Mouse (Mus musculus) liver, embryonic 14.5 days (tissue): ENCODE data around the gene Mpl.

ENCODE experiments used
- CTCF ChIP-seq: IDR thresholded peaks from 2 replicates; pipeline ENCODE4 v1.5.1; 2016; ENCODE audit warnings: antibody characterized with exemption, low read depth, control low read depth
- EP300 ChIP-seq: IDR thresholded peaks from 2 replicates; pipeline ENCODE4 v1.6.1; 2016; ENCODE audit warnings: antibody characterized with exemption, low read depth

- TF ChIP-seq CTCF, result no peak
- TF ChIP-seq EP300, result no peak
Observed at GRCm38 (mm10) chr4:118410871-118411270, 46.4 kb downstream of the Mpl start.
